Mouse (Mus musculus): ENCODE results near the gene Dcaf1. TPM values are rescaled to one million over a fixed set of nuclear protein-coding genes. Genes with fewer than 3 reads are reported as not detected.

The Dcaf1 gene
- 18.2 and 19.2 TPM in 2 replicates for polyA plus RNA-seq (2015; fragmentation: Nextera tagmentation; extraction: Ambion mirVana)

GRCm38 (mm10) chr9:106821618-106822380 lies at the start of gene Dcaf1:
Gene Dcaf1, plus strand, starts transcription at chr9:106821874.
- ATAC-seq (ENCODE audit: low FRiP score, low read depth) = peak; percentile 99

GRCm38 (mm10) chr9:106776116-106776515 lies 45.6 kb upstream of the Dcaf1 start:
- H3K4me2 ChIP-seq = no peak overlapping the region
- H3K9me3 ChIP-seq = no peaks in the 10 kb centered on the region
- H3K27me3 ChIP-seq = no peaks in the 10 kb centered on the region
- H3K4me1 ChIP-seq (replicated peaks) = no peaks in the 10 kb centered on the region
- H3K36me3 ChIP-seq = no peaks in the 10 kb centered on the region
- 85% methylated on average over 1 of the region's 1 CpGs for WGBS
- no peak overlapping the region for H3K9ac ChIP-seq
- no peak overlapping the region for H3K27ac ChIP-seq (replicated peaks)
- H3K4me3 ChIP-seq = no peak overlapping the region
- ATAC-seq (ENCODE audit: low FRiP score, low read depth) = no peak

More at GRCm38 (mm10) chr9:106821618-106822380, at the start of gene Dcaf1:
- H3K36me3 ChIP-seq = no peaks in the 10 kb centered on the region
- H3K4me3 ChIP-seq = peak within 1 kb of the TSS; percentile 92
- no peaks in the 10 kb centered on the region for H3K27me3 ChIP-seq
- H3K4me1 ChIP-seq (replicated peaks) = peaks cover 18% of the 10 kb centered on the region
- peak within 1 kb of the TSS; percentile 81 for H3K9ac ChIP-seq
- H3K4me2 ChIP-seq = peak within 1 kb of the TSS; percentile 96
- under 1% methylated on average over 46 of the region's 71 CpGs for WGBS
- no peaks in the 10 kb centered on the region for H3K9me3 ChIP-seq
- peak within 1 kb of the TSS; percentile 95 for H3K27ac ChIP-seq (replicated peaks)

- H3K4me2 ChIP-seq = no peak overlapping the region
- 84% methylated on average over 3 of the region's 3 CpGs for WGBS
- no peaks in the 10 kb centered on the region for H3K9me3 ChIP-seq
- H3K4me1 ChIP-seq (replicated peaks) = no peaks in the 10 kb centered on the region
- H3K27me3 ChIP-seq = no peaks in the 10 kb centered on the region
- H3K36me3 ChIP-seq = no peaks in the 10 kb centered on the region
- ATAC-seq (ENCODE audit: low FRiP score, low read depth) = no peak
- no peak overlapping the region for H3K27ac ChIP-seq (replicated peaks)
- no peak overlapping the region for H3K4me3 ChIP-seq
- no peak overlapping the region for H3K9ac ChIP-seq
Observed at GRCm38 (mm10) chr9:106777423-106777822, 44.3 kb upstream of the Dcaf1 start.

GRCm38 (mm10) chr9:106778319-106778718 lies 43.4 kb upstream of the Dcaf1 start:
- no peaks in the 10 kb centered on the region for H3K36me3 ChIP-seq
- no peak overlapping the region for H3K4me2 ChIP-seq
- 85% methylated on average over 4 of the region's 4 CpGs for WGBS
- no peak for ATAC-seq (ENCODE audit: low FRiP score, low read depth)
- no peak overlapping the region for H3K4me3 ChIP-seq
- H3K4me1 ChIP-seq (replicated peaks) = no peaks in the 10 kb centered on the region
- H3K9me3 ChIP-seq = no peaks in the 10 kb centered on the region
- no peak overlapping the region for H3K9ac ChIP-seq
- H3K27me3 ChIP-seq = no peaks in the 10 kb centered on the region
- no peak overlapping the region for H3K27ac ChIP-seq (replicated peaks)

GRCm38 (mm10) chr9:106780086-106780485 lies 41.6 kb upstream of the Dcaf1 start:
- H3K4me1 ChIP-seq (replicated peaks) = no peaks in the 10 kb centered on the region
- no peak overlapping the region for H3K4me2 ChIP-seq
- no peak for ATAC-seq (ENCODE audit: low FRiP score, low read depth)
- H3K4me3 ChIP-seq = no peak overlapping the region
- no peak overlapping the region for H3K9ac ChIP-seq
- WGBS = 89% methylated on average over 3 of the region's 3 CpGs
- no peaks in the 10 kb centered on the region for H3K9me3 ChIP-seq
- no peak overlapping the region for H3K27ac ChIP-seq (replicated peaks)
- H3K27me3 ChIP-seq = no peaks in the 10 kb centered on the region
- H3K36me3 ChIP-seq = no peaks in the 10 kb centered on the region

GRCm38 (mm10) chr9:106783554-106783953 lies 38.1 kb upstream of the Dcaf1 start:
- Histone ChIP-seq H3K9me3 (no peaks in the 10 kb centered on the region), H3K4me2 (no peak overlapping the region), H3K27me3 (no peaks in the 10 kb centered on the region), H3K36me3 (no peaks in the 10 kb centered on the region), H3K4me1 (replicated peaks) (peaks cover 16% of the 10 kb centered on the region), H3K4me3 (no peak overlapping the region), H3K27ac (replicated peaks) (no peak overlapping the region), H3K9ac (no peak overlapping the region)
- 100% methylated on average over 2 of the region's 2 CpGs for WGBS
- no peak for ATAC-seq (ENCODE audit: low FRiP score, low read depth)

GRCm38 (mm10) chr9:106785206-106785605 lies 36.5 kb upstream of the Dcaf1 start:
- Histone ChIP-seq H3K36me3 (no peaks in the 10 kb centered on the region), H3K9ac (no peak overlapping the region), H3K27me3 (no peaks in the 10 kb centered on the region), H3K4me2 (no peak overlapping the region), H3K4me1 (replicated peaks) (peaks cover 24% of the 10 kb centered on the region), H3K27ac (replicated peaks) (no peak overlapping the region), H3K4me3 (no peak overlapping the region), H3K9me3 (no peaks in the 10 kb centered on the region)
- 83% methylated on average over 3 of the region's 3 CpGs for WGBS
- ATAC-seq (ENCODE audit: low FRiP score, low read depth) = no peak

GRCm38 (mm10) chr9:106787979-106788811 lies 33.5 kb upstream of the Dcaf1 start:
- no peaks in the 10 kb centered on the region for H3K36me3 ChIP-seq

GRCm38 (mm10) chr9:106788812-106789321 lies 32.8 kb upstream of the Dcaf1 start, which contains the start of gene Rad54l2:
Gene Rad54l2, minus strand, starts transcription at chr9:106789194.
- Histone ChIP-seq H3K9ac (peak within 1 kb of the TSS; percentile 99), H3K4me1 (replicated peaks) (peaks cover 24% of the 10 kb centered on the region), H3K27me3 (no peaks in the 10 kb centered on the region), H3K4me3 (peak within 1 kb of the TSS; percentile 94), H3K9me3 (no peaks in the 10 kb centered on the region), H3K4me2 (peak within 1 kb of the TSS; percentile 67), H3K27ac (replicated peaks) (peak within 1 kb of the TSS; percentile 84), H3K36me3 (no peaks in the 10 kb centered on the region)
- ATAC-seq (ENCODE audit: low FRiP score, low read depth) = peak; percentile 91
- under 1% methylated on average over 48 of the region's 49 CpGs for WGBS

More at GRCm38 (mm10) chr9:106787979-106788811, 33.5 kb upstream of the Dcaf1 start:
- no peak for ATAC-seq (ENCODE audit: low FRiP score, low read depth)
- Histone ChIP-seq H3K27me3 (no peaks in the 10 kb centered on the region), H3K4me1 (replicated peaks) (peaks cover 24% of the 10 kb centered on the region), H3K4me2 (peak overlapping the region; percentile 67), H3K9ac (peak overlapping the region; percentile 99), H3K4me3 (peak overlapping the region; percentile 94), H3K9me3 (no peaks in the 10 kb centered on the region), H3K27ac (replicated peaks) (peak overlapping the region; percentile 84)
- WGBS = 9% methylated on average over 23 of the region's 23 CpGs

GRCm38 (mm10) chr9:106789363-106789762 lies 32.3 kb upstream of the Dcaf1 start:
- Histone ChIP-seq H3K27ac (replicated peaks) (peak overlapping the region; percentile 84), H3K4me2 (peak overlapping the region; percentile 67), H3K4me1 (replicated peaks) (peaks cover 24% of the 10 kb centered on the region), H3K36me3 (no peaks in the 10 kb centered on the region), H3K27me3 (no peaks in the 10 kb centered on the region), H3K4me3 (peak overlapping the region; percentile 94), H3K9ac (peak overlapping the region; percentile 99), H3K9me3 (no peaks in the 10 kb centered on the region)
- ATAC-seq (ENCODE audit: low FRiP score, low read depth) = peak; percentile 31; the same call in 1 of the 2 replicates
- 18% methylated on average over 10 of the region's 10 CpGs for WGBS

GRCm38 (mm10) chr9:106790831-106791230 lies 30.8 kb upstream of the Dcaf1 start:
- no peak for ATAC-seq (ENCODE audit: low FRiP score, low read depth)
- no peak overlapping the region for H3K9ac ChIP-seq
- H3K9me3 ChIP-seq = no peaks in the 10 kb centered on the region
- WGBS = 78% methylated on average over 6 of the region's 6 CpGs
- H3K27ac ChIP-seq (replicated peaks) = no peak overlapping the region
- no peaks in the 10 kb centered on the region for H3K27me3 ChIP-seq
- no peak overlapping the region for H3K4me2 ChIP-seq
- H3K4me1 ChIP-seq (replicated peaks) = peaks cover 23% of the 10 kb centered on the region
- H3K4me3 ChIP-seq = no peak overlapping the region
- no peaks in the 10 kb centered on the region for H3K36me3 ChIP-seq

- 70% methylated on average over 4 of the region's 4 CpGs for WGBS
- no peaks in the 10 kb centered on the region for H3K36me3 ChIP-seq
- no peaks in the 10 kb centered on the region for H3K4me1 ChIP-seq (replicated peaks)
- H3K9ac ChIP-seq = no peak overlapping the region
- no peaks in the 10 kb centered on the region for H3K9me3 ChIP-seq
- no peak for ATAC-seq (ENCODE audit: low FRiP score, low read depth)
- H3K27me3 ChIP-seq = no peaks in the 10 kb centered on the region
- H3K4me3 ChIP-seq = no peak overlapping the region
- no peak overlapping the region for H3K27ac ChIP-seq (replicated peaks)
- H3K4me2 ChIP-seq = no peak overlapping the region
Observed at GRCm38 (mm10) chr9:106806503-106806902, 15.2 kb upstream of the Dcaf1 start.
